Mouse (Mus musculus) kidney, postnatal 0 days (tissue): Measurements from ENCODE around the gene Ccdc61. TPM values are rescaled to one million over a fixed set of nuclear protein-coding genes. Genes with fewer than 3 reads are reported as not detected.
A peak's percentile ranks its signal among the peaks of the same experiment; 100 is the strongest.

ENCODE experiments used
- ATAC-seq: fragments of 200-750 bp; cut with Nextera tagmentation; replicated peaks from 2 replicates; pipeline ENCODE4 v1.8.0; 2017; ENCODE audit warnings: low read depth, moderate number of reproducible peaks, moderate TSS enrichment, moderate library complexity; ENCODE audit not compliant: low FRiP score
- DNase-seq: peaks from one replicate; pipeline ENCODE4 v3.0.0-alpha.2; 2016; ENCODE audit warnings: low spot score
- H3K27ac ChIP-seq: fragments of 300-500 bp; sonication (generic); 2 replicates; pipeline ENCODE4 v1.5.1; 2014; ENCODE audit warnings: mild to moderate bottlenecking
- H3K27me3 ChIP-seq: fragments of 300-500 bp; sonication (generic); 2 replicates; pipeline ENCODE4 v1.6.1; 2014; ENCODE audit warnings: low read length, mixed read lengths; ENCODE audit not compliant: insufficient read depth
- H3K36me3 ChIP-seq: fragments of 300-500 bp; sonication (generic); 2 replicates; pipeline ENCODE4 v1.6.1; 2014; ENCODE audit warnings: low read length, mixed read lengths; ENCODE audit not compliant: insufficient read depth
- H3K4me1 ChIP-seq: fragments of 300-500 bp; sonication (generic); replicated peaks from 2 replicates; pipeline ENCODE4 v1.6.1; 2014; ENCODE audit warnings: antibody characterized with exemption, low read length, mixed read lengths; ENCODE audit not compliant: insufficient read depth
- H3K4me2 ChIP-seq: fragments of 300-500 bp; sonication (generic); 2 replicates; pipeline ENCODE4 v1.6.1; 2014; ENCODE audit warnings: mild to moderate bottlenecking, low read length, moderate library complexity, mixed read lengths
- H3K4me3 ChIP-seq: fragments of 300-500 bp; sonication (generic); replicated peaks from 2 replicates; pipeline ENCODE4 v1.5.1; 2014; ENCODE audit warnings: low read depth, low read length
- H3K9ac ChIP-seq: fragments of 300-500 bp; sonication (generic); 2 replicates; pipeline ENCODE4 v1.6.1; 2014; ENCODE audit warnings: low read depth, low read length
- H3K9me3 ChIP-seq: fragments of 300-500 bp; sonication (generic); replicated peaks from 2 replicates; pipeline ENCODE4 v1.6.1; 2016; ENCODE audit warnings: low read length, inconsistent platforms, mixed read lengths
- CTCF ChIP-seq: IDR thresholded peaks from 2 replicates; pipeline ENCODE4 v1.5.1; 2016; ENCODE audit warnings: antibody characterized with exemption, low read depth, mild to moderate bottlenecking, moderate library complexity
- WGBS: fragments of 180-500 bp; shearing (Covaris S2); extraction: QIAGEN DNeasy Blood & Tissue Kit; methylation state at CpG from one replicate; pipeline ENCODE4 v1.1.7; 2014; 5-methylcytosine and 5-hydroxymethylcytosine counted together
- polyA plus RNA-seq: library from polyadenylated mRNA; unstranded; fragments of >200 nt; fragmentation: Nextera tagmentation; extraction: Ambion mirVana; gene quantifications from 2 replicates; pipeline ENCODE4 v1.2.1, GENCODE M21; 2015

Gene Ccdc61
- polyA plus RNA-seq, 1 experiment from 2014 or later: 26.3 TPM

DNA sequence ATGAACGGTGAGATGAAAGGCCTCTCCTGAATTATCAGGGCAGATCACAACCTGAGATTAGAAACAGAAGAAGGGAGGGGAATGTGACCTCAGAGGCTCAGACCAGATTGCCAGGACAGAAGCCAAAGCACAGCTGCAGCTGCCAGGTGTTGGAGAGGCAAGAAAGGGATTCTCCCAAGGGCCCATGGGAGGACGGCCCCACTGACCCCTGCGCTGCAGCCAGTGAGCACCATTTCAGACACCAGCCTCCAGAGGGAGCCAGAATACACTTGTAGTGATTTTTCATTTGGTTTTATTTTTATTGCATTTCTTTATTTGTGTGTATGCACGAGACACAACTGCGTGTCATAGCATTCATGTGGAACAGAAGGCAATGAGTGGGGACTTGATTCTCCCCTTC lies 13.7 kb downstream of the Ccdc61 start:
- Histone ChIP-seq H3K36me3 (0 out of 2 replicates have a peak, but pooled peaks cover 10% of the 10 kb centered on the region), H3K9ac (no peak overlapping the region), H3K4me3 (no peak overlapping the region), H3K27me3 (no peaks in the 10 kb centered on the region), H3K9me3 (no peaks in the 10 kb centered on the region), H3K4me2 (no peak overlapping the region), H3K4me1 (peaks cover 19% of the 10 kb centered on the region), H3K27ac (no peak overlapping the region)
- DNase-seq (peak; percentile 75), ATAC-seq (no peak)
- 30% methylated on average over 5 of the region's 5 CpGs for WGBS
- TF ChIP-seq CTCF: peak; percentile 68

DNA sequence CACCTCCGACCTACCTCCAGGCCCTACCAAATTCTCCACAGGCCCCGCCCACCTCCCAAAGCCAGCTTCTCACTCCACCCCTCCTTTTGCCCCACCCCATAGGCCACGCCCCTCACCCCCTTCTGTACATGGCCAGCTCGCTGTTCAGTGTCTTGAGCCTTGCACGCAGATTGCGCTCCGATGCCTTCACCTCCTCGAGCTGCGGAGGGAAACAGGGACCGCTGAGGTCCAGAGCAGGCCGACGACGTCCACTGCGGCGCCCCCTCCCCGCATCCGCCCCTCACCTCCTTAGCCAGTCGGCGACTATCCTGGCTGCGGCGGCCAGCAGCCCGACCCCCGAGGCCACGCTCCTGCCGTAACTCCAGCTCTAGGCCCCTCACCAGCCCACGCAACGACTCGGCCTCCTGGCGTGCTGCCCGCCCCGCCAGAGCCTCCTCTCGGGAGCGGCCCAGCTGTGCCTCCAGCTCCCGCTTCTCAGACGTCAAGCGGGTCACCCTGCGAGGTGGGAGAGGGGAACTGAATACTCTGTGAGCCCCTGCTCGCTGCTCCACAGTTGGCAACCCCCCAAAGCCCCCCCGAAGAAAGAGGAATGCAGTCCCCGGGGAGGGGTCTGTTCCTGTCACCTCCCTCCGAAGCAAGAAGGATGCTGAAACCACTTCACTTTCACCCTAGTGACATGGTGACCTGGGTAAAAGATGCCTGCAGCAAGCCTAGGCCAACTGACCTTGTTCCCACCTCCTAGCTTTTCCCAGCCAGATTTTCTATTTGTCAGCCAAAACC lies 16.4 kb downstream of the Ccdc61 start:
- TF ChIP-seq CTCF: no peak
- H3K4me3 ChIP-seq: peak overlapping the region; percentile 35
- peak overlapping the region; percentile 85 for H3K4me2 ChIP-seq
- peaks cover 19% of the 10 kb centered on the region for H3K4me1 ChIP-seq
- DNase-seq: peak; percentile 67
- peak; percentile 43; the same call in 1 of the 2 replicates for ATAC-seq
- H3K9me3 ChIP-seq: no peaks in the 10 kb centered on the region
- H3K27ac ChIP-seq: no peak overlapping the region
- WGBS: 1% methylated on average over 41 of the region's 41 CpGs
- peak overlapping the region; percentile 56 for H3K9ac ChIP-seq
- no peaks in the 10 kb centered on the region for H3K27me3 ChIP-seq
- no peaks in the 10 kb centered on the region for H3K36me3 ChIP-seq

DNA sequence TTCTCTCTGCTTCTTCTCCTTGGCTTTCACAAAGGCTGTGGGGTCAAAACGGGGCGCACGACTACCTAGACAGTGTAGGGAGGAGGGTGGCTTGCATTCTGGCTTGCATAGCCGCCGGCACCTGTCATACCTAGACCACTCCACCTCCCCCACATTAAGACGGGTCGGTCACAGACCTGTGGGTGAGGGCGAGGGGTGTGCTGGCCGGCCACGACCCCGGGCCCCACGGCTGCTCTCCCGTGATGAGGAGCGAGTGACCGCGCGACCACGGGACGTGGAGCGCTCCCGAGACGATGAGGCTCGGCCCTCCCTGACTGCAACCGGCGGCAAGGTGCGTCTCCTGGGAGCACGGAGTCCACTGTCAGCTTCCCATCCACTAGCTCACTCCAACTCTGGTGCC lies 17.2 kb downstream of the Ccdc61 start:
- H3K9me3 ChIP-seq: no peaks in the 10 kb centered on the region
- H3K9ac ChIP-seq: no peak overlapping the region
- H3K36me3 ChIP-seq: no peaks in the 10 kb centered on the region
- peaks cover 19% of the 10 kb centered on the region for H3K4me1 ChIP-seq
- ATAC-seq: peak; percentile 44
- DNase-seq: no peak
- H3K4me2 ChIP-seq: peak overlapping the region; percentile 85
- H3K27me3 ChIP-seq: no peaks in the 10 kb centered on the region
- no peak for TF ChIP-seq CTCF
- no peak overlapping the region for H3K27ac ChIP-seq
- 22% methylated on average over 25 of the region's 27 CpGs for whole genome bisulfite sequencing
- peak overlapping the region; percentile 28; the same call in 1 of the 2 replicates for H3K4me3 ChIP-seq

DNA sequence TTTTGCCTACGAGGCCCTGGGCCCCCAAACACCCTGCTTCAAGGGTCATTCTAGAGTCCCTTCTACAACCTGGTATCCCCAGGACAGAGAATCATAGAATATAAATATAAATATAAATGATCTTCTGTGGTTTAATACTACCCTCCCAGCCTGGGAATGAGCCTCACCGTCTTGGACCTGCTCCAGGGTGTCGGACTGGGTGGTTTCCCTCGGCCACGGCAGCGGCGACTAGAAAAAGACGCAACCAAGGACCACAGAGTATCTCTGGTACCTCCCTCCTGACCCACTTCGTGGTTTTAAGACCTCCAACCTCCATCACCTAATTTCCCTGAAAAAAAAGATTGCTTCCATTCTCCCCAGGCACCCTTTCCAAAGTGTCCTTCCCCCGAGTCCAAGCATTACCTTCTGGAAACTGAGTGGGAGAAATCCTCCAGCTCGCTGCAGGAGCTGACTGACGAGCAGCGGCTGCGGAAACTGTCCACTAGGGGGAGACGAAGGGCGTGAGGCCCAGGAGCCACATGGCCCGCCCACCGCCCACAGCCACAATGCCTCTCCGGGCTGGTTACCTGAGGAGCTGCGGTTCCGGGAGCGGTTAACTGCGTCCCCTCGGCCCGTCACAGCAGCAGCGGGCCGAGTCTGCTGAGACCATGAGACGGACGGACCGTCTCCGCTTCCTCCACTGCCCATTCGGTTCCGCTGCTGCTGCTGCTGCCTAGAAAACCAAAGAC lies 18.2 kb downstream of the Ccdc61 start:
- Histone ChIP-seq H3K4me1 (peaks cover 19% of the 10 kb centered on the region), H3K4me2 (peak overlapping the region; percentile 85), H3K4me3 (peak overlapping the region; percentile 28), H3K9me3 (no peaks in the 10 kb centered on the region), H3K9ac (no peak overlapping the region), H3K27ac (no peak overlapping the region), H3K27me3 (no peaks in the 10 kb centered on the region), H3K36me3 (no peaks in the 10 kb centered on the region)
- ATAC-seq: peak; percentile 61
- 19% methylated on average over 33 of the region's 33 CpGs for WGBS
- peak; percentile 94 for TF ChIP-seq CTCF
- DNase-seq: peak; percentile 88

DNA sequence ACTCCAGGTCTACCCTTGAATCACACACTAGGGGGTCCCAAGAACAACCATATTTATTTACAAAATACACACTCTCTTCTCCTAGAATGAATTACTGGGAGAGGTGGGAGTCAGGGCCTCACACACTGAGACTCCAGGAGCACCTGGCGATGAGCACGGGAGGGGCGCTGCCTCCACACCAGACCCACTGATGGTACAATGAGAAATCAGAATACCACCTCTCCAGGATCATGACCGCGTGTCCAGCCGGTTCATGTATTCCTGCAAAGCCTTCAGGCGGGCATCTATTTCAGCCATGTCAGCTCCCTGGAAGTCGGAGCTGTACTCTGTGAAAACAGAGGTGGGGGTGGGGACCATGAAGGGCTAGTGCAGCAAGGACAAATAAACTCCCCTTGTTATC lies 19.4 kb downstream of the Ccdc61 start:
- ATAC-seq: no peak
- H3K27me3 ChIP-seq: no peaks in the 10 kb centered on the region
- DNase-seq: no peak
- no peak for TF ChIP-seq CTCF
- H3K4me1 ChIP-seq: peaks cover 19% of the 10 kb centered on the region
- no peak overlapping the region for H3K4me3 ChIP-seq
- H3K4me2 ChIP-seq: no peak overlapping the region
- no peak overlapping the region for H3K27ac ChIP-seq
- WGBS: 68% methylated on average over 8 of the region's 8 CpGs
- H3K9me3 ChIP-seq: no peaks in the 10 kb centered on the region
- no peak overlapping the region for H3K9ac ChIP-seq
- H3K36me3 ChIP-seq: no peaks in the 10 kb centered on the region

DNA sequence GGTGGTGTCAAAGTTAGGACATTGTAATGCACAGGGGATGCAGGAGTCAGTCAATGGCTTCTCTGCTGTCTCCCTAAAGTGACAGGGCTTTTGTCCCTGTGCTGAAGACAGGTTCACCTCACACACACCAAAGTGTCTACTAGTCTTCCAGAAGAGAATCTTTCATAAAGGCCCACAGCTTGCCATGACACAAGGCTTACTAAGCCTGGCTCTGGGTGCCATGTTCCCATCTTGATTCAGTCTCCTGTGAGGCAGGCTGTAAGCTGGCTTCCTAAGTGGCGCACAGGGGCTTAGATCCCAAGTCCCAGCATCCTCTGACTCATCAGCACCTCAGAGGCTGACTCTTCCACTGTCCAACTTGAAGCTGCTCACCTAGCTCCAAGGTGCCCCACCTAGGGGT lies 23.3 kb downstream of the Ccdc61 start:
- ATAC-seq (no peak), DNase-seq (no peak)
- Histone ChIP-seq H3K9ac (no peak overlapping the region), H3K36me3 (no peaks in the 10 kb centered on the region), H3K27me3 (no peaks in the 10 kb centered on the region), H3K27ac (no peak overlapping the region), H3K4me2 (no peak overlapping the region), H3K9me3 (no peaks in the 10 kb centered on the region), H3K4me3 (no peak overlapping the region), H3K4me1 (no peaks in the 10 kb centered on the region)
- no peak for TF ChIP-seq CTCF
- WGBS: 89% methylated on average over 1 of the region's 1 CpGs
